Mouse (Mus musculus) myocyte (in vitro differentiated cells): ENCODE measurements around the gene Grb2.

Experiments used
- CEBPB ChIP-seq: IDR thresholded peaks from 2 replicates; pipeline ENCODE4 v1.6.1; 2011; ENCODE audit warnings: mild to moderate bottlenecking, moderate library complexity; ENCODE audit not compliant: poor library complexity, insufficient read depth, severe bottlenecking
- E2F4 ChIP-seq: IDR thresholded peaks from one replicate; pipeline ENCODE4 v1.6.1; 2011; ENCODE audit warnings: mild to moderate bottlenecking, control low read depth, moderate library complexity; ENCODE audit not compliant: insufficient read depth
- MAX ChIP-seq: IDR thresholded peaks from one replicate; pipeline ENCODE4 v1.6.1; 2011; ENCODE audit warnings: low read depth, mild to moderate bottlenecking, control low read depth
- MYOD1 ChIP-seq, 3 experiments: IDR thresholded peaks; one replicate each; pipeline ENCODE4 v1.6.1; 2011; ENCODE audit warnings: control low read depth in 2 of 3, low read depth in 2 of 3, mild to moderate bottlenecking in 2 of 3, moderate library complexity in 1 of 3; ENCODE audit not compliant: insufficient read length in 2 of 3, control insufficient read depth in 1 of 3
- MYOG ChIP-seq, 3 experiments: IDR thresholded peaks; one replicate each; pipeline ENCODE4 v1.6.1; 2011; ENCODE audit warnings: control low read depth in 2 of 3, low read depth in 2 of 3, mild to moderate bottlenecking in 2 of 3; ENCODE audit not compliant: insufficient read length in 2 of 3, control insufficient read depth in 1 of 3, insufficient read depth in 1 of 3
- POLR2A ChIP-seq: IDR thresholded peaks from one replicate; pipeline ENCODE4 v1.6.1; 2011; ENCODE audit warnings: low read depth, mild to moderate bottlenecking, control low read depth, moderate library complexity; ENCODE audit not compliant: insufficient read length
- POLR2AphosphoS2 ChIP-seq: IDR thresholded peaks from one replicate; pipeline ENCODE4 v1.6.1; 2011; ENCODE audit warnings: low read depth, control low read depth; ENCODE audit not compliant: insufficient read length
- SRF ChIP-seq: IDR thresholded peaks from one replicate; pipeline ENCODE4 v1.6.1; 2011; ENCODE audit warnings: low read depth; ENCODE audit not compliant: control insufficient read depth, insufficient read length
- TCF12 ChIP-seq: IDR thresholded peaks from one replicate; pipeline ENCODE4 v1.6.1; 2011; ENCODE audit warnings: mild to moderate bottlenecking, control low read depth; ENCODE audit not compliant: poor library complexity, insufficient read depth, severe bottlenecking
- USF1 ChIP-seq: IDR thresholded peaks from one replicate; pipeline ENCODE4 v1.6.1; 2011; ENCODE audit warnings: low read depth, mild to moderate bottlenecking, control low read depth, moderate library complexity

GRCm38 (mm10) chr11:115603476-115604303 is 104.7 kb downstream of the Grb2 start, which contains the start of the genes Mrps7 and Gga3:
- TF ChIP-seq POLR2A (peak; percentile 59), USF1 (no peak), MAX (peak; percentile 98), MYOG (IDR thresholded peaks at IDR 0.05; ENCODE audit: control insufficient read depth in 1 of 3, insufficient read depth in 1 of 3, insufficient read length in 2 of 3, low read depth in 2 of 3) (peak in 1 of 3 experiments; percentile 40), TCF12 (no peak), POLR2AphosphoS2 (peak; percentile 74), SRF (no peak), E2F4 (no peak), MYOD1 (IDR thresholded peaks at IDR 0.05; ENCODE audit: control insufficient read depth in 1 of 3, insufficient read length in 2 of 3, low read depth in 2 of 3) (no peak), CEBPB (no peak)
